Mouse (Mus musculus): ENCODE measurements around the gene Lrrc49. TPM values are rescaled to one million over a fixed set of nuclear protein-coding genes. Genes with fewer than 3 reads are reported as not detected.

The Lrrc49 gene
- total and polyA plus RNA-seq, 2 experiments from 2014 or later = 4.9 to 7.2 TPM

DNA sequence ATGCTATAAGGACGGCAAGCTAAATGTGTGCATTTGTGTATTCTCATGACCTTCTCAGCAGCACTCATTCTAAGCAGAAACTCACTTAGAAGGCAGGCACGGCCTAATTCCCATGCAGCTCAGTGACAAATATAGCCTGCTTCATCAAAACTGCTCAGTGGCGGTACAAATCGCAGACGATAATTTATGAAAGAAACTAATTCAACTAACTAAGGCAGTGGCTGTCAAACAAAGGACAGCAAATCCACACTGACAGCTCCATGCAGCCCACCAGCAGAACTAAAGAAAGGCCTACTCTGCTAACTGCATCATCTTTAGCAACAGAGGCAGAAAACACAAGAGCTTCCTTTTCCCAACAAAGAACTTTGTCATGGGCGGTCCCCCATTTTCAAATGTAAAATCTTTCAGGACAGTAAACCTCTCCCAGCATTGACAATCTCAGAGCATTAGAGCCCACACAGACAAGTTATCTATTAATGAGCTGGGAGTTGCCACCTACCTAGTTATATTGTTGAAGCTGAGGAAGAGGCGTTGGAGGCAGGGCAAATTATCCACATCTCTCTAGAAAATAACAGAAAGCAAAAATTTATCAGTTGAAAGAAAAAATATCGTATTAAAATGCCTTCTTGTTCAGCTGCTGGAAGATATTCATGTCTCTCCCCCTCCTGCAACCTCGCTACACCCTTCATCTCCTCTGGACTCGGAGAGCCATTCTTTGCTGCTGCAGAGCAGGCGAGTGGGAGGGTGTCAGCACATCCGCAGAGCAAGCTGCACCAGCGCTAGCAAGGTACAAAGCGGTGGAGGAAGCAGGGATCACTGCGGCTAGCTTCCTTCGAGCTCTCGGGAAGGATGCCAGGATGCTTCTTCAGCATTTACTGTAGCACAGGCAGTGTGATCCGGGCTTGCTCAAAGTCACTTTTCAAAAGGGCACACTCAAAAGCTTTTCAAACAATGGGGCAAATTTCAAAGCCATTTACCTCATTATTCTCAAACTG lies 38.7 kb downstream of the Lrrc49 start:
- Histone ChIP-seq H3K27ac (ENCODE audit: low read depth) (no peak overlapping the region), H3K9ac (replicated peaks; ENCODE audit: low read depth, low read length) (no peak overlapping the region), H3K36me3 (replicated peaks; ENCODE audit: control insufficient read depth, insufficient read depth, low read length) (no peaks in the 10 kb centered on the region), H3K9me3 (replicated peaks; ENCODE audit: control insufficient read depth, low read length) (no peaks in the 10 kb centered on the region), H3K4me3 (ENCODE audit: low read depth, low read length) (no peak overlapping the region), H3K27me3 (ENCODE audit: control insufficient read depth, insufficient read depth, low read length) (no peaks in the 10 kb centered on the region), H3K4me2 (ENCODE audit: low read depth, low read length) (no peak overlapping the region), H3K4me1 (ENCODE audit: control insufficient read depth, insufficient read depth) (no peaks in the 10 kb centered on the region)
- ATAC-seq (ENCODE audit: insufficient read depth, low read depth) (no peak), DNase-seq (ENCODE audit: low spot score) (peak; percentile 25)
- 45% methylated on average over 18 of the region's 18 CpGs for WGBS
- TF ChIP-seq EP300 (IDR thresholded peaks at IDR 0.05; ENCODE audit: low read depth) (no peak), CTCF (IDR thresholded peaks at IDR 0.05; ENCODE audit: low read depth) (no peak)

DNA sequence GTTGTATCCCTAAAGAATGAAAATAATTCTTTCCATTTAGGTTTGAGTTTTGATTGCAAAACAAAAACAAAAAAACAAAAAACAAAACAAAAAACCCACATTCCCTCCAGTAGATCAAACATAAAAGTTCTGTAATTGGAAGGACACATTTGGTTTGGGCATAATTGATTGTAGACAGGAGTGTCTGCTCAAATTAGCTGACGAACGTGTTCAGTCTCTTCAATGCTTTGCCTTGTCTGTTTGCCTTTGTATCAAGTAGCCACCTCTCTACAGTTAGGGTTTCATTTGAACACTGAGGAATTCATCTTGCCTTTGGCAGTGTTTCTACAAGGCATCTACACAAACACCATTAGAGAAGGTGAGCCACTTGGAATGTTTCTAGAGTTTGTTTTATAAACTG lies 54.4 kb downstream of the Lrrc49 start:
- no peaks in the 10 kb centered on the region; the same call in 1 of the 2 replicates for H3K4me1 ChIP-seq (ENCODE audit: control insufficient read depth, insufficient read depth)
- H3K27me3 ChIP-seq (ENCODE audit: control insufficient read depth, insufficient read depth, low read length) = no peaks in the 10 kb centered on the region
- H3K9me3 ChIP-seq (replicated peaks; ENCODE audit: control insufficient read depth, low read length) = no peaks in the 10 kb centered on the region
- 83% methylated on average over 2 of the region's 2 CpGs for WGBS
- TF ChIP-seq CTCF (IDR thresholded peaks at IDR 0.05; ENCODE audit: low read depth) (no peak), EP300 (IDR thresholded peaks at IDR 0.05; ENCODE audit: low read depth) (no peak)
- H3K36me3 ChIP-seq (replicated peaks; ENCODE audit: control insufficient read depth, insufficient read depth, low read length) = no peaks in the 10 kb centered on the region
- no peak for ATAC-seq (ENCODE audit: insufficient read depth, low read depth)
- no peak overlapping the region for H3K27ac ChIP-seq (ENCODE audit: low read depth)
- DNase-seq (ENCODE audit: low spot score) = no peak
- no peak overlapping the region for H3K4me2 ChIP-seq (ENCODE audit: low read depth, low read length)
- no peak overlapping the region for H3K4me3 ChIP-seq (ENCODE audit: low read depth, low read length)
- no peak overlapping the region for H3K9ac ChIP-seq (replicated peaks; ENCODE audit: low read depth, low read length)

DNA sequence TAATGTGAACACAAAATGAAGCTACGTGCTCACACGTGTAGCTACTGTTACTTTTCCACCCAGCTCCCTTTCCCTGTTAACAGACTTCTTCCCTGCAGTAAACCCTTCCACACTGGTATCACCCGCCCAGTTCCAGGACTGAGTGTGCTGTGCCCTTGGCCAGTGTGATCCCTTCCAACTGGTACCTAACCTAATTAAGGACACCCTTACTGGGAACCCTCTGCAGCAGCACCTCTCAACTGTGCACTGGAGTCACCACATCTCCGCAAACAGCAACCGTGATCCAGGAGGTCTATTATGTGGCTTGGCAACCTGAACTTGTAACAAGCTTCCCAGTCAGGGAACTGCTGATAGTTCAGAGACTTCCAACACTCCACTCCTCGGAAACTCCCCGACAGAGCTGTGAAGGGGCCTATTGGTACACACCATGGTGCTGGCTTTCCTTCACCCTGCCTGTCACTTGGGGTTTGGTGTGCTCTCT lies 61.6 kb downstream of the Lrrc49 start:
- Histone ChIP-seq H3K36me3 (replicated peaks; ENCODE audit: control insufficient read depth, insufficient read depth, low read length) (no peaks in the 10 kb centered on the region), H3K9me3 (replicated peaks; ENCODE audit: control insufficient read depth, low read length) (no peaks in the 10 kb centered on the region), H3K4me3 (ENCODE audit: low read depth, low read length) (no peak overlapping the region), H3K4me1 (ENCODE audit: control insufficient read depth, insufficient read depth) (peaks cover 8% of the 10 kb centered on the region; the same call in 1 of the 2 replicates), H3K4me2 (ENCODE audit: low read depth, low read length) (no peak overlapping the region), H3K27ac (ENCODE audit: low read depth) (no peak overlapping the region), H3K27me3 (ENCODE audit: control insufficient read depth, insufficient read depth, low read length) (no peaks in the 10 kb centered on the region), H3K9ac (replicated peaks; ENCODE audit: low read depth, low read length) (no peak overlapping the region)
- WGBS = 52% methylated on average over 7 of the region's 7 CpGs
- no peak for ATAC-seq (ENCODE audit: insufficient read depth, low read depth)
- no peak for DNase-seq (ENCODE audit: low spot score)
- no peak for TF ChIP-seq CTCF (IDR thresholded peaks at IDR 0.05; ENCODE audit: low read depth)
- no peak for TF ChIP-seq EP300 (IDR thresholded peaks at IDR 0.05; ENCODE audit: low read depth)

DNA sequence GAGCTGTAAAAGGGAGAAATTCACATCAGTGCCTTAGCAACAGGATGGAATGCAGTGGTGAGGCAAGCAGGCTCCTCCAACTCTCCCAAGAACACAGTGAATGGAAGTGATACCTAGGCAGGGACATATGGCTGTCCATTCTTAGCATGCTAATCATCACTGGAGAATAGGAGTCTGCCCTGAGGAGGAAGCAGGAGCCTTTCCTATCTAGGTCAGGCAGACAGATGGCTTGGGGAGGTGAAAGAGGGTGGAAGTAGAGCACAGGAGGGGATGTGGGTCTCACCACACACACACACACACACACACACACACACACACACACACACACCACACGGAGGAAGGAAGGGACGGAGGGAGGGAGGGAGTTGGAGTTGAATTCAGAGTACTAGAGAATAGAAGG lies 62.1 kb downstream of the Lrrc49 start:
- H3K9ac ChIP-seq (replicated peaks; ENCODE audit: low read depth, low read length) = no peak overlapping the region
- WGBS = 83% methylated on average over 1 of the region's 2 CpGs
- no peak for TF ChIP-seq CTCF (IDR thresholded peaks at IDR 0.05; ENCODE audit: low read depth)
- TF ChIP-seq EP300 (IDR thresholded peaks at IDR 0.05; ENCODE audit: low read depth) = no peak
- H3K27me3 ChIP-seq (ENCODE audit: control insufficient read depth, insufficient read depth, low read length) = no peaks in the 10 kb centered on the region
- H3K4me1 ChIP-seq (ENCODE audit: control insufficient read depth, insufficient read depth) = peaks cover 8% of the 10 kb centered on the region; the same call in 1 of the 2 replicates
- H3K9me3 ChIP-seq (replicated peaks; ENCODE audit: control insufficient read depth, low read length) = no peaks in the 10 kb centered on the region
- H3K27ac ChIP-seq (ENCODE audit: low read depth) = no peak overlapping the region
- no peak for ATAC-seq (ENCODE audit: insufficient read depth, low read depth)
- no peak overlapping the region for H3K4me3 ChIP-seq (ENCODE audit: low read depth, low read length)
- no peak overlapping the region for H3K4me2 ChIP-seq (ENCODE audit: low read depth, low read length)
- no peak for DNase-seq (ENCODE audit: low spot score)
- no peaks in the 10 kb centered on the region for H3K36me3 ChIP-seq (replicated peaks; ENCODE audit: control insufficient read depth, insufficient read depth, low read length)

DNA sequence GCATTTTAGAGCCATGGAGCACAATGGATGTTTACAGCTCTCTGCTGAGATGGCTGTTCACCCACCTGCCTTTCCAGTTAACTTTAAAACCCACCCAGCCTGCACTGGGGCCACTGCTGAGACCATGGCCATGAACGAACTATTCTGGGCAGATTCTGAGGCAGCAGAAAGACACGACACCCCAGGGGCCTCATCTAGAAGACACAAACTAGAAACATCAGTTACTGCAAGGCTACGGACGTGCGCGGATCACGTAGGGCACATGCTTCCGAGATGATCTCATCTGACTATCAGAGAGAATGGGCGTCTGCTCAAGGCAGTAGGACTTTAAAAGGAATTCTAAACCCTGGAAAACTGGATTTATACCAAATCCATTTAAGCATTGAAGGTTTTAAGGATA lies 71.0 kb downstream of the Lrrc49 start:
- no peak for TF ChIP-seq EP300 (IDR thresholded peaks at IDR 0.05; ENCODE audit: low read depth)
- TF ChIP-seq CTCF (IDR thresholded peaks at IDR 0.05; ENCODE audit: low read depth) = no peak
- 11% methylated on average over 9 of the region's 9 CpGs for WGBS
- Histone ChIP-seq H3K27me3 (ENCODE audit: control insufficient read depth, insufficient read depth, low read length) (no peaks in the 10 kb centered on the region), H3K36me3 (replicated peaks; ENCODE audit: control insufficient read depth, insufficient read depth, low read length) (no peaks in the 10 kb centered on the region), H3K27ac (ENCODE audit: low read depth) (peak overlapping the region; percentile 92), H3K4me1 (ENCODE audit: control insufficient read depth, insufficient read depth) (peaks cover 6% of the 10 kb centered on the region), H3K4me3 (ENCODE audit: low read depth, low read length) (peak overlapping the region; percentile 14; the same call in 1 of the 2 replicates), H3K9me3 (replicated peaks; ENCODE audit: control insufficient read depth, low read length) (no peaks in the 10 kb centered on the region), H3K4me2 (ENCODE audit: low read depth, low read length) (peak overlapping the region; percentile 47), H3K9ac (replicated peaks; ENCODE audit: low read depth, low read length) (0 out of 2 replicates have a peak overlapping the region, but pooled peaks have one; percentile 25)
- ATAC-seq (ENCODE audit: insufficient read depth, low read depth) = peak; percentile 88
- peak; percentile 65 for DNase-seq (ENCODE audit: low spot score)
